Mouse (Mus musculus): ENCODE data around the gene Vat1l.

DNA sequence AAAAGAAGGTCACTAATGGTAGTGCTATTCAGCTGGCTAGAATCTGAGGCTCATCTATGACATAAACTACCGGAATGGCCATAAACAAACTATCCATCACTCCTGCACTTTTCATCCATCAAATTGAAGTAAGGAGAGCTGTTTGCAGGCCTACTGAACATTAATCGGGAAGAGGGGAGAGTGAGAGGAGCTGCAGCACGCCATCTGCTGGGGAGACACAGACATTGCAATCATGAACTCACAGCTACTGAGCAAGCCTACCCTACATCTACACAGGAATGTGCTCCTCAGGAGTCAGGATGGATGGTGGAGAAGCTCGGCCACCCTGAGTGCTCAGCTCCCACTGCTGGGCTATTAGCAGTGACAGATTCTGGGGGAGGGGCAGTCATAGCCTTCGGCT lies 136.9 kb downstream of the Vat1l start:
- TF ChIP-seq CTCF (IDR thresholded peaks at IDR 0.05; ENCODE audit: low read depth) (peak; percentile 44), EP300 (IDR thresholded peaks at IDR 0.05; ENCODE audit: low read depth) (no peak)
